Mouse (Mus musculus): ENCODE data around the gene Atp8b4.

Atp8b4 gene

DNA sequence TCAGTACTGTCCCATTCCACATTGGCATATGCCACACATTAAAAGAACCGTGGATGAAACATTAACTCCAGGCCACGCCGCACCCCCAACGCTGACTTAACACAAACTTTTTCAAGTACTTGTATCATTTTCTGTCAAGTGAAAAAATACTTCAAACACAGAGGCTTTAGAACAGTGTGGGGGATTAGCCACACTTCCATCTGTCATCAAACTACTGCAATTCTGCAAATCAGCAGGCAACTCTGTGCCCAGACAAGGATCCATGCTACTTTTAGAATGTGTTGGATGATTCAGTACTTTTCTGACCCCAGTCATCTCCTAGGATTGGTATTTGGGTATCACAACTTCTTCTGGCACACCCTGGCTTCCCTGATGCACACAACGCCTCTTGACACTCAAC lies 212.5 kb downstream of the Atp8b4 start:
- peak; percentile 55 for DNase-seq (ENCODE audit: low read depth, low spot score)

- no peak for DNase-seq (ENCODE audit: low read depth, low spot score)
These were observed 214.1 kb downstream of the Atp8b4 start for GRCm38 (mm10) chr2:126286420-126286819.

GRCm38 (mm10) chr2:126284071-126284470 lies 216.4 kb downstream of the Atp8b4 start:
- no peak for DNase-seq (ENCODE audit: low read depth, low spot score)

- peak; percentile 40 for DNase-seq (ENCODE audit: low read depth, low spot score)
These were observed 217.4 kb downstream of the Atp8b4 start for GRCm38 (mm10) chr2:126283086-126283485.

GRCm38 (mm10) chr2:126275511-126275910 lies 225.0 kb downstream of the Atp8b4 start:
- DNase-seq (ENCODE audit: low read depth, low spot score), result no peak

DNA sequence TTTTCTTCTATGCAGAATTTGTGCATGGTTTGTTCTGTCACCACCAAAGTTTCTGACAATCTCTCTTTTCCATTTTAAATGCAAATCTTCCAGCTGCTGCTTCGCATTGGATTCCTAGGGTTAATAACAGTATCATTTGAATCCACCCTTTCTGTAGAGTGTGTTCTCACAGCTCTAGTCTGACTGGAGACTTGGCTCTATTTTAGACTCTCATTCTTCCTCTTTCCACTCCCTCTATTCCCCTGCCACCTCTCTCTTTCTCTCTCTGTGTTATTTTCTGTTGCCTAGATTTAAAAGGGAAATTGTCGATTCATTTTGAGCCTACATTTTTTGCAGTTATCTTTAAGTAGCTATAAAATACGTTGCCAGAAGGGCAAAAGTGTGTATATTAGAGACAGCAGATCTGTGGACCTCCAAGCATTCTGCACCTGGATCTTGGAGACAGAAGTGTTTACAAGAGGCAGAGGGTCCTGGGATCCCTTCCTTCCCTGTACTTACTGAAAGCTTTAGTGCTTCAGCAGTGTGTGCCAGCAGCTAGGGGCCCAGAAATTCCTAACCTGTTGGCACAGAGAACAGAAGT lies 225.6 kb downstream of the Atp8b4 start:
- DNase-seq (ENCODE audit: low read depth, low spot score), result no peak

GRCm38 (mm10) chr2:126274311-126274710 lies 226.2 kb downstream of the Atp8b4 start:
- no peak for DNase-seq (ENCODE audit: low read depth, low spot score)
